Mouse (Mus musculus) limb, embryonic 13.5 days (tissue): ENCODE measurements around the gene Unc13b. TPM values are rescaled to one million over a fixed set of nuclear protein-coding genes. Genes with fewer than 3 reads are reported as not detected.
A peak's percentile ranks its signal among the peaks of the same experiment; 100 is the strongest.

Source experiments
- ATAC-seq: fragments of 200-750 bp; cut with Nextera tagmentation; 2 replicates; pipeline ENCODE4 v1.8.0; 2017; ENCODE audit warnings: low read depth, moderate number of reproducible peaks, moderate TSS enrichment; ENCODE audit not compliant: low FRiP score
- H3K27ac ChIP-seq: fragments of 300-500 bp; sonication (generic); 2 replicates; pipeline ENCODE4 v1.5.1; 2015; ENCODE audit warnings: inconsistent platforms, mild to moderate bottlenecking, moderate library complexity
- H3K27me3 ChIP-seq: fragments of 300-500 bp; sonication (generic); 2 replicates; pipeline ENCODE4 v1.6.1; 2015; ENCODE audit warnings: mild to moderate bottlenecking, inconsistent platforms
- H3K36me3 ChIP-seq: fragments of 300-500 bp; sonication (generic); 2 replicates; pipeline ENCODE4 v1.6.1; 2015; ENCODE audit warnings: inconsistent platforms, mild to moderate bottlenecking, moderate library complexity
- H3K4me1 ChIP-seq: fragments of 300-500 bp; sonication (generic); 2 replicates; pipeline ENCODE4 v1.6.1; 2015; ENCODE audit warnings: inconsistent platforms
- H3K4me2 ChIP-seq: fragments of 300-500 bp; sonication (generic); replicated peaks from 2 replicates; pipeline ENCODE4 v1.6.1; 2015; ENCODE audit warnings: inconsistent platforms, mild to moderate bottlenecking, moderate library complexity
- H3K4me3 ChIP-seq: fragments of 300-500 bp; sonication (generic); 2 replicates; pipeline ENCODE4 v1.5.1; 2015; ENCODE audit warnings: moderate library complexity, mild to moderate bottlenecking, inconsistent platforms
- H3K9ac ChIP-seq: fragments of 300-500 bp; sonication (generic); 2 replicates; pipeline ENCODE4 v1.6.1; 2015; ENCODE audit warnings: mild to moderate bottlenecking, inconsistent platforms
- H3K9me3 ChIP-seq: fragments of 300-500 bp; sonication (generic); 2 replicates; pipeline ENCODE4 v1.6.1; 2016; ENCODE audit warnings: inconsistent platforms
- WGBS: fragments of 180-500 bp; shearing (Covaris S2); methylation state at CpG from one replicate; pipeline ENCODE4 v1.1.7; 2015; 5-methylcytosine and 5-hydroxymethylcytosine counted together
- polyA plus RNA-seq: library from polyadenylated mRNA; unstranded; fragments of >200 nt; fragmentation: Nextera tagmentation; extraction: Ambion mirVana; gene quantifications from 2 replicates; pipeline ENCODE4 v1.2.1, GENCODE M21; 2015

Unc13b gene
- polyA plus RNA-seq, 1 experiment from 2014 or later: 2.7 TPM

- Histone ChIP-seq H3K27ac (peak overlapping the region; percentile 67), H3K27me3 (no peaks in the 10 kb centered on the region), H3K9ac (peak overlapping the region; percentile 80), H3K4me1 (peaks cover 33% of the 10 kb centered on the region), H3K4me2 (peak overlapping the region; percentile 85), H3K4me3 (peak overlapping the region; percentile 77), H3K36me3 (peaks cover 21% of the 10 kb centered on the region), H3K9me3 (no peaks in the 10 kb centered on the region)
- no peak; the same call in none of the 2 replicates for ATAC-seq
- 2% methylated on average over 11 of the region's 11 CpGs for WGBS
Observed at GRCm38 (mm10) chr4:43039609-43040008, 19.1 kb upstream of the Unc13b start.

- peaks cover 16% of the 10 kb centered on the region for H3K36me3 ChIP-seq
- ATAC-seq: peak; percentile 98
- H3K4me3 ChIP-seq: peak overlapping the region; percentile 77
- H3K27me3 ChIP-seq: no peaks in the 10 kb centered on the region
- under 1% methylated on average over 25 of the region's 25 CpGs for WGBS
- peaks cover 38% of the 10 kb centered on the region for H3K4me1 ChIP-seq
- H3K9me3 ChIP-seq: no peaks in the 10 kb centered on the region
- peak overlapping the region; percentile 80 for H3K9ac ChIP-seq
- peak overlapping the region; percentile 67; the same call in 1 of the 2 replicates for H3K27ac ChIP-seq
- peak overlapping the region; percentile 85 for H3K4me2 ChIP-seq
Observed at GRCm38 (mm10) chr4:43040114-43040572, 18.6 kb upstream of the Unc13b start.

GRCm38 (mm10) chr4:43040881-43041547, 17.7 kb upstream of the Unc13b start:
- peaks cover 41% of the 10 kb centered on the region for H3K4me1 ChIP-seq
- H3K4me2 ChIP-seq: no peak overlapping the region
- no peak overlapping the region for H3K9ac ChIP-seq
- peak overlapping the region; percentile 6; the same call in 1 of the 2 replicates for H3K27ac ChIP-seq
- peaks cover 9% of the 10 kb centered on the region for H3K36me3 ChIP-seq
- 71% methylated on average over 9 of the region's 9 CpGs for WGBS
- H3K4me3 ChIP-seq: no peak overlapping the region
- no peaks in the 10 kb centered on the region for H3K9me3 ChIP-seq
- no peak for ATAC-seq
- no peaks in the 10 kb centered on the region for H3K27me3 ChIP-seq

GRCm38 (mm10) chr4:43043644-43044357, 15.0 kb upstream of the Unc13b start:
- peak overlapping the region; percentile 1; the same call in 1 of the 2 replicates for H3K9ac ChIP-seq
- H3K27me3 ChIP-seq: no peaks in the 10 kb centered on the region
- H3K4me3 ChIP-seq: no peak overlapping the region
- no peak overlapping the region for H3K27ac ChIP-seq
- peaks cover 31% of the 10 kb centered on the region for H3K4me1 ChIP-seq
- WGBS: 29% methylated on average over 7 of the region's 7 CpGs
- no peak for ATAC-seq
- peak overlapping the region; percentile 86 for H3K4me2 ChIP-seq
- H3K36me3 ChIP-seq: no peaks in the 10 kb centered on the region
- no peaks in the 10 kb centered on the region for H3K9me3 ChIP-seq

DNA sequence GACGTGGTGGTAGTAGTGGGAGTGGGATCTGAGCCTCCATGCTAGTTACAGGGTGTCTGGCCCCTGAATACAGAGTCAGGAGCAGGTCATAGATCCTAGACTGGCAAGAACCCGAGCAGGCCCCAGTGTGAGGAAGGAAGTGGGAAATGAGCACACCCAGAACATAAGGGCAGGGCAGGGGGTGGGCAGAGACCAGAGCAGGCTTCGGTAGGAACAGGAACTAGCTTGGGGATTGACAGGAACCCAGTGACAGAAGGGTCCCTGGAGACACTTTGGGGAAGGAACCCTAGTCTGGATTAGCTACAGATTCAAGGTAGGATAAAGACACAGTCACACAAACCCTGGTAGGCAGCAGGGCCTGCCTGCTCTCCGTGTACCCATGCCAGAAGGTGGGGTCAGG, 14.1 kb upstream of the Unc13b start:
- H3K4me1 ChIP-seq: peaks cover 22% of the 10 kb centered on the region
- H3K9me3 ChIP-seq: no peaks in the 10 kb centered on the region
- H3K27ac ChIP-seq: no peak overlapping the region; the same call in 1 of the 2 replicates
- H3K4me3 ChIP-seq: peak overlapping the region; percentile 60
- no peaks in the 10 kb centered on the region for H3K36me3 ChIP-seq
- WGBS: 20% methylated on average over 4 of the region's 4 CpGs
- no peak for ATAC-seq
- H3K4me2 ChIP-seq: peak overlapping the region; percentile 86
- peak overlapping the region; percentile 55 for H3K9ac ChIP-seq
- H3K27me3 ChIP-seq: no peaks in the 10 kb centered on the region

- H3K4me1 ChIP-seq: peaks cover 22% of the 10 kb centered on the region
- no peaks in the 10 kb centered on the region for H3K9me3 ChIP-seq
- no peaks in the 10 kb centered on the region for H3K36me3 ChIP-seq
- peak; percentile 8 for ATAC-seq
- peak overlapping the region; percentile 55 for H3K9ac ChIP-seq
- no peaks in the 10 kb centered on the region for H3K27me3 ChIP-seq
- peak overlapping the region; percentile 28; the same call in 1 of the 2 replicates for H3K27ac ChIP-seq
- WGBS: 8% methylated on average over 13 of the region's 13 CpGs
- peak overlapping the region; percentile 86 for H3K4me2 ChIP-seq
- H3K4me3 ChIP-seq: peak overlapping the region; percentile 60
Observed at GRCm38 (mm10) chr4:43045285-43045658, 13.5 kb upstream of the Unc13b start.

GRCm38 (mm10) chr4:43045659-43046302, 13.0 kb upstream of the Unc13b start, which contains the start of gene Fam214b:
Fam214b (minus strand) TSS chr4:43046220.
- peak; percentile 95 for ATAC-seq
- Histone ChIP-seq H3K36me3 (no peaks in the 10 kb centered on the region), H3K27ac (peak within 1 kb of the TSS; percentile 28; the same call in 1 of the 2 replicates), H3K4me2 (peak within 1 kb of the TSS; percentile 86), H3K4me3 (peak within 1 kb of the TSS; percentile 60), H3K4me1 (peaks cover 18% of the 10 kb centered on the region), H3K27me3 (no peaks in the 10 kb centered on the region), H3K9me3 (no peaks in the 10 kb centered on the region), H3K9ac (peak within 1 kb of the TSS; percentile 65)
- under 1% methylated on average over 33 of the region's 33 CpGs for WGBS

DNA sequence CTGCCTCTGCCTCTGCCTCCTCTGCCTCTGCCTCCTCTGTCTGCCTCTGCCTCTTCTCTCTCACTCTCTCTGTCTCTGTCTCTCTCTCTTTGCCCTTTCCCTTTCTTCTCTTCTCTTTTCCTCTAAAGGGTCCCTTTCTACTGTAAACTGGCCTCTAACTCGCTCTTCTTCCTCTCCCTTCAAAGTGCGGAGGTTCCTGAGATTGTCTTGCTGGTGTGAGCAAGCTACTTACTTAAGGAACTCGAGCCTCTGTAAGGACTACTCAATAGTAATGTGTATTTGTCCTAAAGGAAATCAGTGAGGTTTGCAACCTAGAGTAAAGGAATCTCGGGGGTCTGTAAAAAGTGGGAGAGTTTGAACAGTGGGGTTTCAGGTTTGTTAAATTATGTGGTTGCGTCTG, 12.1 kb upstream of the Unc13b start:
- no peak for ATAC-seq
- Histone ChIP-seq H3K4me3 (0 out of 2 replicates have a peak overlapping the region, but pooled peaks have one; percentile 60), H3K4me2 (peak overlapping the region; percentile 86), H3K4me1 (peaks cover 18% of the 10 kb centered on the region), H3K36me3 (no peaks in the 10 kb centered on the region), H3K9me3 (no peaks in the 10 kb centered on the region), H3K27me3 (no peaks in the 10 kb centered on the region), H3K27ac (no peak overlapping the region), H3K9ac (no peak overlapping the region)
- 49% methylated on average over 5 of the region's 5 CpGs for WGBS

- Histone ChIP-seq H3K9me3 (no peaks in the 10 kb centered on the region), H3K9ac (no peak overlapping the region), H3K4me2 (peak overlapping the region; percentile 86), H3K4me3 (0 out of 2 replicates have a peak overlapping the region, but pooled peaks have one; percentile 2), H3K36me3 (no peaks in the 10 kb centered on the region), H3K4me1 (peaks cover 18% of the 10 kb centered on the region), H3K27me3 (no peaks in the 10 kb centered on the region), H3K27ac (no peak overlapping the region)
- WGBS: 10% methylated on average over 5 of the region's 5 CpGs
- ATAC-seq: no peak
Observed at GRCm38 (mm10) chr4:43047231-43047630, 11.5 kb upstream of the Unc13b start.

DNA sequence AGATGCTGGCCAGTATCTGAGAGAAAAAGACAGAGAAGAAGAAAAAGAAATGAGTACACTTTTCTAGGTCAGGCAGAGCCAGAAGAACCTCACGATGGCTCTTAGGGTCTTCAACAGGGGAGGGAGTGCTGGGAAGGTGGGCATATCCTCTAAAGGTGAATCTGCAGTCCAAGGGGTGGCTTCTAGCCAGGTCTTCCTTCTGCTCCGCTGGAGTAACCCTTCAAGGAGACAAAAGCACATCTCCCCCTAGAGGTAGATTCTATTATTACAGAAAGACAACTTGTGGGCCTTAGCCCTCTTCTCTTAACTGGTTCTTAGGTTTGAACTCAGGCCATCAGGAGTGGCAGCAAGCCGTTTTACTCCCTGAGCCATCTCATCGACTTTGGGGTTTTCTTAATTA, 6.1 kb upstream of the Unc13b start:
- WGBS: 12% methylated on average over 4 of the region's 4 CpGs
- H3K4me3 ChIP-seq: no peak overlapping the region
- no peak overlapping the region for H3K4me2 ChIP-seq
- no peak overlapping the region for H3K27ac ChIP-seq
- no peaks in the 10 kb centered on the region for H3K4me1 ChIP-seq
- H3K27me3 ChIP-seq: peaks cover 1% of the 10 kb centered on the region; the same call in 1 of the 2 replicates
- no peak overlapping the region for H3K9ac ChIP-seq
- H3K9me3 ChIP-seq: no peaks in the 10 kb centered on the region
- no peaks in the 10 kb centered on the region for H3K36me3 ChIP-seq
- no peak for ATAC-seq

DNA sequence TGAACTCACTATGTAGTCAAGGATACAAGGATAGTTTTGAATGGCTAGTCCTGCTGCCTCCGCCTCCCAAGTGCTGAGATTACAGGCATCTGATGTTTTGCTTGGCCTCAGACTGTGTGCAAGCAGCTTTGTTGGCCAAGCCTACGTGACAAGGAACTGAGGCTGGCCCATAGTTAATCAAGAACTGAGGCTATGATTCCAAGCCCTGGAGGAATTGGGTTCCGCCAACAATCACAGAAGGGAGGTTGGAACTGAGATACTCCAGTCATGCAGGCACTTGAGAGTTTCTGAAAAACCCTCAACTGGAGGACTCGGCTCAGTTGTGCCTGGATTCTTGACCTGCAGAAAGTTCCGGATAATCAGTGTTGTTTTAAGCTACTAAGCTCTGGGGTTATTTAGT, 1.1 kb upstream of the Unc13b start:
- H3K36me3 ChIP-seq: no peaks in the 10 kb centered on the region
- 83% methylated on average over 5 of the region's 5 CpGs for WGBS

DNA sequence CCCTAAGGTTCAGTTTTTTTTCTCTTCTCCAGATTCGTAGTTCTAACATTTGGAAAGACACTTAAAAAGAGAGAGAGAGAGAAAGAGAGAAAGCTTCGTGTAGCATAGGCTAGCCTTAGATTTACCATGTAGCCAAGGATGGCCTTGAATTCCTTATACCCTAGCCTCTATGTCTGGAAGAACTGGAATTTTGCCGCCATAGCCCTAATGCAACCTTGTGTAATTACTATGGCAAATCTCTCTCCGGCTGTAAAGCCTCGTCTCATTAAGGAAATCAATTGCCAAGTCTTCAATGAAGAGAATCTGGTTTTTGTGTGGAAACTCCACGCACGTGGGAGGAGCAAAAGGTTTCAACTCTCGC, 381 bp upstream of the Unc13b start:
- no peak for ATAC-seq
- 23% methylated on average over 8 of the region's 8 CpGs for WGBS
- H3K27ac ChIP-seq: no peak overlapping the region

More for the DNA sequence above, 1.1 kb upstream of the Unc13b start:
- 0 out of 2 replicates have a peak, but pooled peaks cover 4% of the 10 kb centered on the region for H3K4me1 ChIP-seq
- no peak overlapping the region for H3K4me3 ChIP-seq
- no peak overlapping the region for H3K4me2 ChIP-seq
- H3K27me3 ChIP-seq: peaks cover 41% of the 10 kb centered on the region
- H3K9ac ChIP-seq: no peak overlapping the region
- ATAC-seq: no peak
- H3K9me3 ChIP-seq: no peaks in the 10 kb centered on the region
- no peak overlapping the region for H3K27ac ChIP-seq

More for the DNA sequence above, 381 bp upstream of the Unc13b start:
- Histone ChIP-seq H3K4me2 (peak overlapping the region; percentile 95), H3K9ac (no peak overlapping the region), H3K4me3 (peak overlapping the region; percentile 64), H3K9me3 (no peaks in the 10 kb centered on the region), H3K27me3 (peaks cover 41% of the 10 kb centered on the region), H3K36me3 (no peaks in the 10 kb centered on the region), H3K4me1 (0 out of 2 replicates have a peak, but pooled peaks cover 4% of the 10 kb centered on the region)
